Mouse (Mus musculus): ENCODE results near the gene 2810408A11Rik. TPM values are rescaled to one million over a fixed set of nuclear protein-coding genes. Genes with fewer than 3 reads are reported as not detected.

The 2810408A11Rik gene
- total RNA-seq, 1 experiment from 2014 or later, result not detected

DNA sequence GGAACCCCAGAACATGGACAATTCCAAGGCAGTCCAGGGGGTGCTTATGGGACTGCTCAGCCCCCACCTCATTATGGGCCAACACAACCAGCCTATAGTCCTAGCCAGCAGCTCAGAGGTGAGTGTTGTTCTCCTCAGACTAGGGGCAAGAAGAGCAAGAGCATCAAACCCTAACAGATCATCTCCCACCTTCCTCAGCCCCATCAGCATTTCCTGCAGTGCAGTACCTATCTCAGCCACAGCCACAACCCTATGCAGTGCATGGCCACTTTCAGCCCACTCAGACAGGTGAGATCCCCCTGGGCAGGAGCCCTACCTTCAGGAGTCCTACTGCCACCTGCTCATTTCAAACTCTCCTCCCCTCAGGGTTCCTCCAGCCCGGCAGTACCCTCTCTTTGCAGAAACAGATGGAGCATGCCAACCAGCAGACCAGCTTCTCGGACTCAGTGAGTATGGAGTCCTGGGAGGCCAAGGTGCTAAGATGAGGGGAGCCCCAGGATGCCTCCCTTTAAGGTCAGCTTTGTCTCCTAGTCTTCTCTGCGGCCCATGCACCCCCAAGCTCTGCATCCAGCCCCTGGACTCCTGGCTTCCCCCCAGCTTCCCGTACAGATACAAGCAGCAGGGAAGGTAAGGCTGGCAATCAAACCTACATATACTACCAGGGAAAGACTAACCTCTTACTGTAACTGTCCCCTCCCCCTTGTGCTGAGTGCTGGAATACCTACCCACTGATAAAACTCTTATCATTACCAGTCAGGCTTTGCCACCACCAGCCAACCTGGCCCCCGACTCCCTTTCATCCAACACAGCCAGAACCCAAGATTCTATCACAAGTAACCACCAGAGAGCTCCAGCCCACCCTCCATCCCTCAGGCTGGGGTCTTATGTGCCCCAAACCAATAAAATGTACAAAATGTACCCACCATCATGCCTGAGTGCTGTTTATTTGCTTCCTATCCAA is 15.2 kb upstream of the 2810408A11Rik start:
- no peak for ATAC-seq (replicated peaks; ENCODE audit: insufficient number of reproducible peaks, low FRiP score, low TSS enrichment, poor library complexity, severe bottlenecking)

DNA sequence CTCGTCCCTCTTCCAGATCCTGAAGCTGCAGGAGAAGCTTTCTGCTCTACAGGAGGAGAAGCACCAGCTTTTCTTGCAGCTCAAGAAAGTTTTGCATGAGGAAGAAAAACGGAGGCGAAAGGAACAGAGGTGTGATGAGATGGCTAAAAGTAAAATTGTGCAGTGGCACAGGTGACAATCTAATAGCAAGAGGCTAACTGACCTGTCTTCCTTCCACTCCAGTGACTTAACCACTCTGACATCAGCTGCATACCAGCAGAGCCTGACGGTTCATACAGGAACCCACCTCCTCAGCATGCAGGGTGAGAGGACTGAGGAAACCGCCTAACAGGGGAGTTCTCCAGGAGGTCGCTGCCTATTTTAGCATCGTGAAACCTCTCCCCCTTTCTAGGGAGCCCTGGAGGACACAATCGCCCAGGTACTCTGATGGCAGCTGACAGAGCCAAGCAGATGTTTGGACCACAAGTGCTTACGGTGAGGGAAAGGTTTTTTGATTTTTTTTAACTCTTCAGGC is 14.2 kb upstream of the 2810408A11Rik start:
- ATAC-seq (replicated peaks; ENCODE audit: insufficient number of reproducible peaks, low FRiP score, low TSS enrichment, poor library complexity, severe bottlenecking), result no peak

DNA sequence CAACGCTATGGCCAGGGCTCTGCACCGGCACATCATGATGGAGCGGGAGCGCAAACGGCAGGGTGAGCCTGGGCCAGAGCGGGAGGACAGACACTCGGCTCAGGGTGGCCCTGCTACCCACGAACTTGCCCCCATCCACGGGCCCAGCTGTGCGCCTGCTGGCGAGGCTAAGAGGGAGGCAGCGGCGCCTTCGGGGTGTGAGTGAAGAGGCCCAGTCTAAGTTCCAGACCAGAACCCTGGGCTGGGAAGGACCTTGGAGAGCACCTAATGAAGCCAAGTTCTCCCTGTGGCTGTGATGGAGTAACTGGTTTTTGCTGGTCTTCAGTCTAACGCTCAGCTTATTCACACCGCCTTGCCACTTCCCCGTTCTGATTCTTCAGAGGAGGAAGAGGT is 13.6 kb upstream of the 2810408A11Rik start:
- no peak for ATAC-seq (replicated peaks; ENCODE audit: insufficient number of reproducible peaks, low FRiP score, low TSS enrichment, poor library complexity, severe bottlenecking)

DNA sequence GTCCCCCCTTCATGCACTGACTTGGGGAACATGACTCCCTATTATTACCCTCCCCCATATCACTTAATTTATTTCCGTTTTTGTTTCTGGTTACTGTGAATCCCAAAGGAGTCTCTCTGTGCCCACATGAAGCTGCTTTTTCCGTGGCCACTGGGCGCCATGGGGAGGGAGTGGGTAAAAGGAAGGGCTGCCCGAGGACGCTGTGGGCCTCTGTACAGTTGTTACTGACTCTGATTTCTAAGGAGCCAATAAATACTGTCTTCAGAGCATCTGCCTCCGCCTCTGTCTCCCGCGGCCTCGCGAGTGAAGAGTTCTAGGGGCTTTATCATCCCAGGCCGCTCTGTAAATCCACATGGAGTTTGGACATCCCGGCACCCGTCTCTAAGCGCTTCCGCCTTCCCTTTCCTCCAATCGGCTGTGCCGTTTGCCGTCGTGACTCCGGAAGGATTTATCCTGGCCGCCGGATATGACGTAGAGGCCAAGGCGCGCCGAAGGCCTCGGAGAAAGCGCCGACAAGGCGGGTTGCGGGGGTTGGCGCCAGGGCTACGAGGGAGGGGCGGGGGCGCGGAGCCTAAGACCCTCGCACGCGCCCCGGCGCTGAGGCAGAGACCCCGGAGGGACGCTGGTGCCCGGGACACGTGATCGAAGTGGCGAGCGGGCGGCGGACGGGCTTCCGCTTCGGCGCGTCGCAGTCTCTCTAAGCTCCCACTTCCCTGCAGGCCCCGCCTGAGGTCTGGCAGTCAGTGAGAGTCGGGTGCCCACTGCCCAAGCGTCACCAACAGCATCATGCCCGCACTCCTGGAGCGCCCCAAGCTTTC is 13.0 kb upstream of the 2810408A11Rik start, which contains the start of gene Gps2:
Gene Gps2, plus strand, starts transcription at position 335 of the 818 bp plus-strand sequence.
- ATAC-seq (replicated peaks; ENCODE audit: insufficient number of reproducible peaks, low FRiP score, low TSS enrichment, poor library complexity, severe bottlenecking), result peak; percentile 86

DNA sequence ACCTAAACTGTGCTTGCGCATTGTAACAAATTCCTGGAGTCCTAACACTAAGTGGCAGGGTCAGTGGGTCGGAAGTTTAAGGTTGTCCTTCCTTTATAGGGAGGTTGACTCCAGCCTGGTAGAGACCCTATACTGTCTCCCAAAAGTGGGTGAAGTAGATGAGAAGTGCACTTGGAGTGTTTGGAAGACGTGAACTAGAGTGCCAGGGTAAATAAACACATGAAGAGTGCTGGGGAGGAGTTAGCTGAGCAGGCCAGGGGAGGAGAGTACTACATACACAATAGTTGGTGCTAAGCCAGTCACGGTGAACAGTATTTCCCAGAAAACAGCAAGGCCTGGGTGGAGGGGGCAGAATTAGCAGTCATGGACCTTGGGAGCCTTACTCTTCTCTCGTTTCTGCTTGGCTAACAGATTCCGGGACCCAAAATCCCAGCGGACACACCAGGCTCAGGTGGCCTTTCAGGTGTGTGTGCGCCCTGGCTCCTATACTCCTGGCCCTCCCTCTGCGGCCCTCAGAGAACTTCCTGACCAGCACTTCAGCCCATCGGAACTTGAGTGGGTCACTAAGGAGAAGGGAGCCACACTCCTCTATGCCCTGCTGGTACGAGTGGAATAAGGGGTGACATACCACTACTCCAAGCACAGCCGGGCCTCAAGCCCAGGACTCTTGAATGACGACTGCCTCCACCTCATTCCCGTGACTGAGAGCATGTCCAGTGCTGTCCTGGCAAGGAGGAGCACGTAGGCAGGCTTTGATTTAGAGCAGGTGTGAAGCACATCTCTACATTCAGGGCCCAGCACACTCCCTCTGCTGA is 12.1 kb upstream of the 2810408A11Rik start:
- ATAC-seq (replicated peaks; ENCODE audit: insufficient number of reproducible peaks, low FRiP score, low TSS enrichment, poor library complexity, severe bottlenecking), result no peak

DNA sequence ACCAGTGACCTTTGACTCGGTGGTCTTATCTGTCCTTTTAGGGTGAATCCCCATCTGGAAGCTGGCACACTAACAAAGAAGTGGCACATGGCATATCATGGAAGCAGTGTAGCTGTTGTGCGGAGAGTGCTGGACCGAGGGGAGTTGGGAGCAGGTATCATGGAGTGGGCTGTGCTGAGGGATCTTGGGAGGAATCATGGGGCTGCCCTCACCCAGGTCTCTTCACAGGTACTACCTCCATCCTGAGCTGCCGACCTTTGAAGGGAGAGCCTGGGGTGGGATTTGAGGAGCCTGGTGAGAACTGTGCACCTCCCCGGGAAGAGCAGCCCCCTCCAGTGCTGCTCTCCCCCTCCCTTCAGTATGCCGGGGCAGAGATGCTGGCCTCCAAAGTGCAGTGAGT is 10.9 kb upstream of the 2810408A11Rik start:
- ATAC-seq (replicated peaks; ENCODE audit: insufficient number of reproducible peaks, low FRiP score, low TSS enrichment, poor library complexity, severe bottlenecking), result no peak

DNA sequence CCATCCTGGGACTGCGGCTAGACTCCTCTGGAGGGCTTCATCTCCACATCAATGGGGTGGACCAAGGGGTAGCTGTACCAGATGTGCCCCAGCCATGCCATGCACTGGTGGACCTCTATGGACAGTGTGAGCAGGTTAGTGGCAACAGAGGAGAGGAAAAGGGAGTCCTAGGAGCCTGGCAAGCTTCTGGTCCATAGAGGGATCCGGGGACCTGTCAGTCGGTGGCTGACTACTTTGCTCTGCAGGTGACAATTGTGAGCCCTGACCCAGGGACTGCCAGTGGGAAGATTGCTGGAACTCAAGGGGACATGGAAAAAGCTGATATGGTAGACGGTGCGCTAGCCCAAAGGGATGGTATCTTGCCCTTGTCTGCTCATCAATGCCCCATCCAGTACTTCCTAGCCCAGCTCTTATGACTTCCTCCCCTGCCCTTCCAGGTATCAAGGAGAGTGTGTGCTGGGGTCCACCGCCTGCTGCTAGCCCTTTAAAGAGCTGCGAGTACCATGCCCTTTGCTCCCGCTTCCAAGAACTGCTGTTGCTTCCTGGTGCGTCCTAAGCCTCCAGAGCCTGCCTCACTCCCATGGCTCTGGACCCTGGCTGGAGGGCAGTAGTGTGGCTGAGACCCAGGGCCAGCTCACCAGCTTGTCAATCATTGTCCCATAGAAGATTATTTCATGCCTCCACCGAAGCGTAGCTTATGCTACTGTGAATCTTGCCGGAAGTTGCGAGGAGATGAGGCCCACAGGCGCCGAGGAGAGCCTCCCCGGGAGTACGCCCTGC is 10.2 kb upstream of the 2810408A11Rik start:
- ATAC-seq (replicated peaks; ENCODE audit: insufficient number of reproducible peaks, low FRiP score, low TSS enrichment, poor library complexity, severe bottlenecking), result no peak

DNA sequence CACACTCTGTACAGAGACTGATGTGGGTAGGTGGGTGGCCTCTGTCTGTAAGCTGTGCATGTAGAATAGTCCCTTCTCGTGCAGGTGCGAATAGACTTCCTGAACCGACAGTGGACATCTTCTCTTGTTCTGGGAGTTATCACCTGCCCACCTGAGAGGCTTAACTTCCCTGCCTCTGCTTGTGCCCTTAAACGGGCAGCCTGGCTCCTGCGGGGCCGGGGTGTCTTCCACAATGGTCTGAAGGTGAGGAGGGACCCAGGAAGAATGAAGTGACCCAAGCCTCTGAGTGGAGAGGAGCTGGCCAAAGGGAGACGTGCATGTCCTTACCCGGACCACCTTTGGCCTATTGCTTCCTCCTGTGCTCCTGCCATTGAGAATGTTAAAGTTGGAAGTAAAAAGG is 9.4 kb upstream of the 2810408A11Rik start:
- ATAC-seq (replicated peaks; ENCODE audit: insufficient number of reproducible peaks, low FRiP score, low TSS enrichment, poor library complexity, severe bottlenecking), result no peak

DNA sequence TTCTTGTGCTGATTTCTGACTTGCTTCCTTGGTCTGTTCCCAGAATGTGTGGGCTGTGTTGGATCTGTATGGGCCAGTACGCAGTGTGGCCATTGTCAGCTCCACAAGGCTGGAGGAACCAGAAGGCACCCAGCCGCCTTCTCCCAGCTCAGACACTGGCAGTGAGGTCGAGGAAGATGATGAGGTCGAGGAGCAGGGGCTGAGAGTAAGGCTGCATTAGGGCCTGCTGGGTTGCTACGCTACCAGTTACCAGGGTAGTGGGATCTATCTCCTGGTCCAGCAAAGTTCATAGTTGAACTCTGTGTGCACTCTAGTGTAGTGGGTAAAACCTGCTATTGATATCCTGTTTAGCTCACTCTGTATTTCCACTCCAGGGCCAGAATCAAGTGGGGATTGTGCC is 8.4 kb upstream of the 2810408A11Rik start:
- no peak for ATAC-seq (replicated peaks; ENCODE audit: insufficient number of reproducible peaks, low FRiP score, low TSS enrichment, poor library complexity, severe bottlenecking)

DNA sequence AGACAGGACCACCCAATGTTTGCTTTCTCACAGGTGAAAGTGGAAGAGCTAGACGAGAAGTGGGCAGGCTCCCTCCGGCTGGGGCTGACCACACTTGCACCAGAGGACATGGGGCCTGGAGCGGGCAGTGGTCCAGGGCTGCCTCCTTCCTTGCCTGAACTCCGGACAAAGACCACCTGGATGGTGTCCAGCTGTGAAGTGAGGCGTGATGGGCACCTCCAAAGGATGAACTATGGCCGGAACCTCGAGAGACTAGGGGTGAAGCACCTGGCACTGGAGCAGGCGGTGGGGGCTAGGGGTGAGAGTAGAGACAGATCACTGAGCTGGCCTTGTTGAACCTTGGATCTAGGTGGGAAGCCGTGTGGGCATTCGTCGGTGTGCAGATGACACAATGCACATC is 7.9 kb upstream of the 2810408A11Rik start:
- ATAC-seq (replicated peaks; ENCODE audit: insufficient number of reproducible peaks, low FRiP score, low TSS enrichment, poor library complexity, severe bottlenecking), result no peak

DNA sequence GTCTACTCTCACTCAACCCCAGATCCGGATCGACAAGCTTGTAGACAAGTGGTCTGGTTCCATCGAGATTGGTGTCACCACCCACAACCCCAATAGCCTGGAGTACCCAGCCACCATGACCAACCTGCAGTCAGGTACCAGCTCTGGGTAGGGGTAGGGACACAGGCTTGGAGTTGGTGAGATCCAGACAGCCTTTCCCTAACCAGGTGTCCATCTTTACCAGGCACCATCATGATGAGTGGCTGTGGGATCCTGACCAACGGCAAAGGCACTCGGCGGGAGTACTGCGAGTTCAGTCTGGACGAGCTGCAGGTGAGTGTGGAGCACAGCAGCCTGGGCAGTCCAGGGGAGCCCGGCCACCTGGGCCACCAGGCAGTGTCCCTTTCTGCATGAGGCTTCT is 3.5 kb upstream of the 2810408A11Rik start:
- no peak for ATAC-seq (replicated peaks; ENCODE audit: insufficient number of reproducible peaks, low FRiP score, low TSS enrichment, poor library complexity, severe bottlenecking)

DNA sequence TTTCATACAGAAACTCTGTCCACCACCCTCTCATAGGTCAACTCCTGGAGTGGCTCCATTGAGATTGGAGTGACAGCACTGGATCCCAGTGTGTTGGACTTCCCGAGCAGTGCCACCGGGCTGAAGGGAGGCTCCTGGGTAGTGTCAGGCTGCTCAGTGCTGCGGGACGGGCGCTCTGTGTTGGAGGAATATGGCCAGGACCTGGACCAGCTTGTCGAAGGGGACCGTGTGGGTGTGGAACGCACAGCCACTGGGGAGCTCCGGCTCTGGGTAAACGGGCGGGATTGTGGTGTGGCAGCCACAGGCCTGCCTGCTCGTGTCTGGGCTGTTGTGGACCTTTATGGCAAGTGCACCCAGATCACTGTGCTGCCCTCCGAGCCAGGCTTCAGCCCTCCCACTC is 2.2 kb upstream of the 2810408A11Rik start:
- ATAC-seq (replicated peaks; ENCODE audit: insufficient number of reproducible peaks, low FRiP score, low TSS enrichment, poor library complexity, severe bottlenecking), result no peak

DNA sequence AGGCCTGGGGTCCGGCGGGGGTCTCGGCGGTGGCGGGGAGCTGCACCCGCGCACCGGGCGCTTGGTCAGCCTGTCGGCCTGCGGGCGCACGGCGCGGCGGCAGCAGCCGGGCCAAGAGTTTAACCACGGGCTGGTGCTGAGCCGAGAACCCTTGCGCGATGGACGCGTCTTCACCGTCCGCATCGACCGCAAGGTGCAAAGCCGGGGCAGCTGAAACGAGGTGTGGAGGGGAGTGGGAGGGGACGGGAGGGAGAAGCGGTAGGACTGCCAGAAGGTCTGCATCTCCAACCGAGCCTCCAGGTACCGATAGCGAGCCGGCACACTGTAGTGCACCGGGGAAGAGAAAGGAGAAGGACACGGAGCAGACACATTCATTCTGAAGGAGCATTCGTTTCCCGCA is 1.2 kb upstream of the 2810408A11Rik start:
- no peak for ATAC-seq (replicated peaks; ENCODE audit: insufficient number of reproducible peaks, low FRiP score, low TSS enrichment, poor library complexity, severe bottlenecking)

DNA sequence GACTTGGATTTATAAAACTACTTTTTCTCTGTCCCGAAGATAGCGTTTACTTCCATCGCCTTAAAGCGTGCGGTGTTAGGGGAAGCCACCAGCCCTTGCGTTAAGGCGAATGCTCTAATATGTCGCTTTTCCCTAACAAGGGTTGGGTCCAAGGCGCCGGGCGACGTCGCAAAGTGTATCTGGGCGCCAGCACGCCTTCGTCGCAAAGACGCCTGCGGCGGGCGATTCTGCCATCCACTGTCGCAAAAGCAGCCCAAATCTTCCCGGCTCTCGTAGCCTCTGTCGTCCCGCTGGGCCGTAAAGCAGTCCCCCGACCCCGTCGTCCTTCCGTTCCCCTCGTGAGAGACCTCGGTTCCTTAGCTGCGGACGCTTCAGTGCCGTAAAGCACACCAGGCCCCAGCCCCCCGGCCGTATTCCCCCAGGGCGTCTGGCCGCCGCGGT is 639 bp upstream of the 2810408A11Rik start:
- peak; percentile 76 for ATAC-seq (replicated peaks; ENCODE audit: insufficient number of reproducible peaks, low FRiP score, low TSS enrichment, poor library complexity, severe bottlenecking)

DNA sequence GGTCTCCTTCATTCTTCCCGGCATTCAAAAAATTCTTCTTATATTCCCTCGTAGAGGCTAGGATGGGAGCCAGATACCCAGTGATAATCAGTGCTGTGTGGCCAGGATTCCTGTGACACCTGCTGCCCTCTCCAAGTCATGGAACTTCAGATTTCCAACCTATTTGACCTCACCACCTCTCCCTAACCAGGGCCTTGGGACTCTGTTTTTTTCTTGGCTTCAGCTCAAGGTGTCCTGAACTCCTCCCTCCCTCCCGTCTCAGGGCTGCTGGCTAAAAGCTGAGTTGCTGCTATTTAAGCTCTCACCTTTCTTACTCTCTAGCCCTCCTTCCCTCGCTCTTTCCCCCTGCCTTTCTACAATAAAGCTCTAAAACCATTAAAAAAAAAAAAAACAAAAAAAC is 917 bp downstream of the 2810408A11Rik start:
- ATAC-seq (replicated peaks; ENCODE audit: insufficient number of reproducible peaks, low FRiP score, low TSS enrichment, poor library complexity, severe bottlenecking), result no peak

DNA sequence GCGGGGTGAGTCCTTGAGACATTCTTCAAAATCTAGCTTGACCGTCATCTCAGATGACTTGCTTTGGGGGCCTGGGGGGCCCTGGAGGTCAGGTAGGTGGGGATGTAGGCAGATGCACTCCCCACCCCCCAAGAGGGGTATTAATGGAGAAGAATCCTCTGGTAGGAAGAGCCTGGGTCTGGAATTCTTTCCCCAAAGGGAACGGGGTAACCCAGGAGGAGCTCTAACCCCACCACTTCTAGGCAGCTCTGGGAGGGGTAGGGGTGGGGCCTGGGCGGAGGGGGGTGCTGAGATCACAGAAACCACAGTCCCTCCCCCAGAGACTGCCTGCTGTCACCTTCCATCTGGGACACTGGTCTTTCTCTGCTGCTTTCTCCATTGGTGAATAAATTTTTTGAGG is 5.5 kb downstream of the 2810408A11Rik start, which contains the start of gene Acap1:
Gene Acap1, minus strand, starts transcription at position 249 of the 400 bp plus-strand sequence.
- no peak for ATAC-seq (replicated peaks; ENCODE audit: insufficient number of reproducible peaks, low FRiP score, low TSS enrichment, poor library complexity, severe bottlenecking)

DNA sequence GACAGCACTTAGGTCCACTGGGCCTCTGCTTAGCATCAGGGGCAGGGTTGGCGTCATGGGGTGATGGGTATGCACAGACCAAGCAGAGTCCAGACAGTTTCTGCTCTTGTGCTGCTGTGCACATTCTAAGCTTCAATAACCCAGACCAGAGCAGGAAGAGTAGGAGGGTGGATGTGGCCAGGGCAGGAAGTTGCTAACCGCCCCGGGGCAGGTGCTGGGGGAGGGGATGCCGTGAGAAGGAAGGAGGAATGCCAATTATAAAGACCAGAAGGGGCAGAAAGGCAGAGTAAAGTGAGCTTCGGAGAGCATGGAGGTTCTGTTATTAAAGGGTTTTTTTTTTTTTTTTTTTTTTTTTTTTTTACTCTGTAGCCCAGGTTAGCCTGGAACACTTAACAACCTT is 6.1 kb downstream of the 2810408A11Rik start:
- peak; percentile 78 for ATAC-seq (replicated peaks; ENCODE audit: insufficient number of reproducible peaks, low FRiP score, low TSS enrichment, poor library complexity, severe bottlenecking)

DNA sequence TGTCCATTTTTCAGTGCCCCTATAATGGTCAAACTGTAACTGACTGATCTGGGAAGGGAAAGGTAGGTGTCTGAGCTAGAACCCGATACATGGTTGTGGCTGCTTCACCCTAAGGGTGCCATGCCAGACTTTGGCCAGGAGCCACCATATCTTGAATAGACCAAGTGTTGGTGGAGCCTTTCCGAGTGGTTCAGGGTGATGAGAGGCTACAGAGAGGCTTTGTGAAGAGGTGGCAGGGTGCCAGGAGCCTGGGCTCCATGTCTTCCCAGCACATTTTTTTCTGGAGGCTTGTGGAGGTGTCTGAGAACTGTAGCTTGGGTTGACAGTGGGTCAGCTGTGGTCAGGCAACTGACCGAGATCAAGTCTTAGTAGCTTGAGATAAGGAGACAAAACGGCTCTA is 9.3 kb downstream of the 2810408A11Rik start:
- no peak for ATAC-seq (replicated peaks; ENCODE audit: insufficient number of reproducible peaks, low FRiP score, low TSS enrichment, poor library complexity, severe bottlenecking)

All from monocyte, adult 5-6 weeks (primary cell).